Mouse (Mus musculus) lung, adult 2 months (tissue): ENCODE data around the gene Yif1b.

Experiments
- CTCF ChIP-seq: fragments of 200-500 bp; IDR thresholded peaks from 2 replicates; pipeline ENCODE4 v1.5.1; 2011; ENCODE audit warnings: mild to moderate bottlenecking, low read length, control low read depth; ENCODE audit not compliant: insufficient read depth
- POLR2A ChIP-seq: fragments of 200-500 bp; IDR thresholded peaks from 2 replicates; pipeline ENCODE4 v1.6.1; 2011; ENCODE audit warnings: low read depth, mild to moderate bottlenecking, control low read depth, low read length, borderline replicate concordance; ENCODE audit errors: extremely low read depth

DNA sequence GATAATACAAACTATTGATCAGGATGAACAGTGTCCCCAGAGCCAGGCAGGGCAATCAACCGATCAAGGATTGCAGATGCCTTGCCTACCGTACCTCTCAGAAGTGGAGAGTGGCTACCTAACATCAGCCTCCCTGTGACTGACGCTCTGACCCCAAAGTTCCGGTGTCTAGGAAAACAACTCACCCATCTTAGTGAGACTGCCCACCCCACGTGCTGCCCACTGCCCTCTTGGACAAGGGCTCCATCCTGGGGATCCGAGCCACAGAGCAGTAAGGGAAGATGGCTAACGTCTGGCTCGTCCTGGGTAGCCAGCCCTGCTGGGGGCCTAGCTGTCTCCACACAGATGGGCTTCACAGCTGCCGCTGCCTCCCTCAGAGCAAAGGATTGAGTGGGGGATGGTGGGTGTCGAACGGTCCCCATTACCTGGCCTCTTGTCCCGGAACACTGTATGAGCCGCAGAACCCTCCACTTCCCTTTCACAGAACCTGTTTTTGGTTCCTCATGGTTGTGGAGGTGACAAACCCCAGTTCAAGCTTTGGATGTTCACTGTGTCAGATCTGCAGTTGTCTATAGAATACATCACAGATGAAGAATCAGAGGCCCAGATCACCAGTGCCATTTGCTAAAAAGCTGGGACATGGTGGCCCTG is 56.1 kb downstream of the Yif1b start:
- no peak for TF ChIP-seq CTCF
- no peak for TF ChIP-seq POLR2A
